Mouse (Mus musculus) cortical plate, adult 2 months (tissue): ENCODE measurements around the gene Capns1.
"Not testable (repeated sequence)": the region's sequence is repeated elsewhere in the genome, so short reads cannot be mapped to it uniquely, and the experiment has no call there.

Experiments used
- CTCF ChIP-seq: fragments of 200-500 bp; IDR thresholded peaks from 2 replicates; pipeline ENCODE4 v1.5.1; 2011; ENCODE audit warnings: mild to moderate bottlenecking, control low read depth, low read length; ENCODE audit not compliant: insufficient read depth; ENCODE audit errors: extremely low read depth
- POLR2A ChIP-seq: fragments of 200-500 bp; IDR thresholded peaks from 2 replicates; pipeline ENCODE4 v1.6.1; 2011; ENCODE audit warnings: mild to moderate bottlenecking, low read length, control low read depth; ENCODE audit not compliant: insufficient read depth; ENCODE audit errors: extremely low read depth

DNA sequence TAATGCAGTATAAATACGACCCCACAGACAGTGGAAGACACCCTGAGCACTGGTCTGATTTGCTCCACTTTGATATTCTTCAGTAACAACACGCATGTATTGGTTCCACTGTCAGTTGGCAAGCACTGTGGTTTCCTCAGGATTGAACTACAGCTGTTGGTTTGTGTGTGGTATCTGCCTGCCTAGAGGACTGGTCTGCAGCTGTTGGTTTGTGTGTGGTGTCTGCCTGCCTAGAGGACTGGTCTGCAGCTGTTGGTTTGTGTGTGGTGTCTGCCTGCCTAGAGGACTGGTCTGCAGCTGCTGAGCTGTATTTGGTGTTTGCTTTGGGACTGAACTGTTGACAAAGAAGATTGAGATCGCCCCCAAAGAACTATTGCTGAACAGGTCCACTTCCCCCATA, 38.8 kb upstream of the Capns1 start:
- TF ChIP-seq POLR2A, CTCF: not testable (repeated sequence)
